Mouse (Mus musculus) heart, postnatal 0 days (tissue): ENCODE measurements at regions not wholly inside any gene's neighbourhood (a gene's known extent, or its start where the extent isn't known, plus 50 kb on each side); places are given as distances from the start of the nearest gene placed in this dataset.

Experiments
- ATAC-seq: fragments of 200-750 bp; cut with Nextera tagmentation; 2 replicates; pipeline ENCODE4 v1.8.0; 2017; ENCODE audit warnings: low read depth, moderate number of reproducible peaks, moderate library complexity; ENCODE audit not compliant: insufficient read depth
- DNase-seq: peaks from one replicate; pipeline ENCODE4 v3.0.0-alpha.2; 2016; ENCODE audit warnings: low spot score
- H3K27ac ChIP-seq: fragments of 300-500 bp; sonication (generic); 2 replicates; pipeline ENCODE4 v1.5.1; 2014; ENCODE audit warnings: low read depth, mild to moderate bottlenecking
- H3K27me3 ChIP-seq: fragments of 300-500 bp; sonication (generic); 2 replicates; pipeline ENCODE4 v1.6.1; 2014; ENCODE audit warnings: low read length, mixed read lengths; ENCODE audit not compliant: control insufficient read depth, insufficient read depth
- H3K36me3 ChIP-seq: fragments of 300-500 bp; sonication (generic); replicated peaks from 2 replicates; pipeline ENCODE4 v1.6.1; 2014; ENCODE audit warnings: low read length, mixed read lengths; ENCODE audit not compliant: control insufficient read depth, insufficient read depth
- H3K4me1 ChIP-seq: fragments of 300-500 bp; sonication (generic); 2 replicates; pipeline ENCODE4 v1.6.1; 2014; ENCODE audit warnings: antibody characterized with exemption; ENCODE audit not compliant: control insufficient read depth, insufficient read depth
- H3K4me2 ChIP-seq: fragments of 300-500 bp; sonication (generic); 2 replicates; pipeline ENCODE4 v1.6.1; 2014; ENCODE audit warnings: low read depth, mild to moderate bottlenecking, low read length, moderate library complexity
- H3K4me3 ChIP-seq: fragments of 300-500 bp; sonication (generic); 2 replicates; pipeline ENCODE4 v1.5.1; 2014; ENCODE audit warnings: low read depth, low read length
- H3K9ac ChIP-seq: fragments of 300-500 bp; sonication (generic); replicated peaks from 2 replicates; pipeline ENCODE4 v1.6.1; 2014; ENCODE audit warnings: low read depth, low read length, mixed read lengths
- H3K9me3 ChIP-seq: fragments of 300-500 bp; sonication (generic); replicated peaks from 2 replicates; pipeline ENCODE4 v1.6.1; 2016; ENCODE audit warnings: low read length; ENCODE audit not compliant: control insufficient read depth
- CTCF ChIP-seq: IDR thresholded peaks from 2 replicates; pipeline ENCODE4 v1.5.1; 2016; ENCODE audit warnings: antibody characterized with exemption, control low read depth, low read depth
- EP300 ChIP-seq: IDR thresholded peaks from 2 replicates; pipeline ENCODE4 v1.6.1; 2016; ENCODE audit warnings: antibody characterized with exemption, low read depth
- WGBS: fragments of 180-500 bp; shearing (Covaris S2); extraction: QIAGEN DNeasy Blood & Tissue Kit; methylation state at CpG from one replicate; pipeline ENCODE4 v1.1.7; 2014; 5-methylcytosine and 5-hydroxymethylcytosine counted together

DNA sequence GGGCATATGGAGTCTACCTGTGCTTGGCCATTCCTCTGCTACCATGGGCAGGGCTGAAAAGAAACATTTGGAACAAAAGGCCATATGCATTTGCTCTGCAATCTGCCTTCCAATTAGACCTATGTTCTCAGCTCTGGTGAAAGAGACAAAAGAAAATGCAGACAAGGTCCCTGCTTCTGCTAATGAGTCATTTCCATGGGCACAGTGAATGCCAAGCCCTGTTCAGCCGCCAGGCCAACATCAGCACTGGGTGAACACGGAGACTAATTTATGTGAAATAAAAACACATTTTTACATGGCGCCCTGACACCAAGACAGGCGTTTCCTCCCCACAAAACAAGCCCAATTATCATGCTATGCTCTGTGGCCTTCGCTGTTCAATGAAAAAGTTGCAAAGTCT is 419.5 kb upstream of the Kdm8 start:
- WGBS, result 57% methylated on average over 5 of the region's 5 CpGs
- DNase-seq, result no peak
- Histone ChIP-seq H3K4me2 (no peak overlapping the region), H3K4me3 (no peak overlapping the region), H3K27me3 (no peaks in the 10 kb centered on the region), H3K36me3 (no peaks in the 10 kb centered on the region), H3K27ac (no peak overlapping the region), H3K9me3 (0 out of 2 replicates have a peak, but pooled peaks cover 7% of the 10 kb centered on the region), H3K9ac (no peak overlapping the region), H3K4me1 (no peaks in the 10 kb centered on the region)
- TF ChIP-seq CTCF (no peak), EP300 (no peak)
- ATAC-seq, result no peak

DNA sequence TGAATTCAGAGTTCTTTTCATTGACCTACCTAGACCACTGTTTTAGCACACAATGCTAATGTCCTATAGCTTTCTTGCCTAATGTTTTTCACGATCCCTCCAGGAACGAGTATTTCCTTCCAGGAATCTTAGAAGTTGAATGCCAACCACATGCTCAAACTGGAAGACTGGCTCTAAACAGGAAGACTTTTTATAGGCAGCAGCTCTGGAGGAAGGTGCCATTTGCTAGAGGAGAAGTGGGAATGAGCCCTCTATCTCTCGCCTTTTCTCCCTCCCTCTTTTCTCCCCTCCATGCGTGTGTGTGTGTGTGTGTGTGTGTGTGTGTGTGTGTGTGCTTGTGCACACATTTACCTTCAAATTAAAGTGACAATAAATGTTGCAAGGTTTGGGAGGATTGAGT is 410.7 kb upstream of the Kdm8 start:
- Histone ChIP-seq H3K9ac (no peak overlapping the region), H3K4me1 (no peaks in the 10 kb centered on the region), H3K27me3 (no peaks in the 10 kb centered on the region), H3K4me3 (no peak overlapping the region), H3K27ac (no peak overlapping the region), H3K36me3 (no peaks in the 10 kb centered on the region), H3K9me3 (0 out of 2 replicates have a peak, but pooled peaks cover 4% of the 10 kb centered on the region), H3K4me2 (no peak overlapping the region)
- DNase-seq, result no peak
- no peak for TF ChIP-seq EP300
- no peak for TF ChIP-seq CTCF
- 81% methylated on average over 4 of the region's 4 CpGs for WGBS
- ATAC-seq, result no peak

- no peak overlapping the region for H3K9ac ChIP-seq
- 81% methylated on average over 5 of the region's 5 CpGs for WGBS
- DNase-seq, result no peak
- no peaks in the 10 kb centered on the region for H3K36me3 ChIP-seq
- H3K9me3 ChIP-seq, result 0 out of 2 replicates have a peak, but pooled peaks cover 1% of the 10 kb centered on the region
- H3K4me1 ChIP-seq, result no peaks in the 10 kb centered on the region
- no peaks in the 10 kb centered on the region for H3K27me3 ChIP-seq
- no peak overlapping the region for H3K27ac ChIP-seq
- no peak for ATAC-seq
- no peak overlapping the region for H3K4me3 ChIP-seq
- no peak overlapping the region for H3K4me2 ChIP-seq
- no peak for TF ChIP-seq EP300
- TF ChIP-seq CTCF, result no peak
Observed at GRCm38 (mm10) chr7:125034196-125034595, 410.3 kb upstream of the Kdm8 start.

- Histone ChIP-seq H3K4me1 (no peaks in the 10 kb centered on the region), H3K27me3 (no peaks in the 10 kb centered on the region), H3K4me2 (no peak overlapping the region), H3K27ac (no peak overlapping the region), H3K9ac (no peak overlapping the region), H3K9me3 (0 out of 2 replicates have a peak, but pooled peaks cover 3% of the 10 kb centered on the region), H3K4me3 (no peak overlapping the region), H3K36me3 (no peaks in the 10 kb centered on the region)
- TF ChIP-seq EP300 (no peak), CTCF (no peak)
- DNase-seq (no peak), ATAC-seq (no peak)
- 60% methylated on average over 10 of the region's 10 CpGs for WGBS
Observed at GRCm38 (mm10) chr7:125036098-125036991, 408.1 kb upstream of the Kdm8 start.

DNA sequence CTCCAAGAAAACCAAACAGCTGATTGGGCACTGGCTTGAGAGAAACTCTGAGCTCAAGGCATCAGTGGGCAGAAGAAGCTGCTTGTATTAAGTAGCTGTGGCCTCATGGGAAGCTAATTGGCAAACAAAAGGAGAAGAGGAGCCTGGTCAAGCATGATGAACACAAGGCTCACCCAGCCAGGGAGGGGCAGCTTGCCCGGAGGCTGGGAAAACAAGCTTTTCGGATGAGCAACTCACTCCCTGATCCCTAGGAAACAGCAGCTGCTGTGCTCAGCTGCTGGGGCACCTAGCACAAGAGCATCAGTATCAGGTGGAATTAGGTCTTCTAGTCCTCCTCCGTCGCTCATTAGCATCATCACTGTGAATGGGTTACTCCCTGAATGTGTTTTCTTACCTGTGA is 405.6 kb upstream of the Kdm8 start:
- Histone ChIP-seq H3K4me3 (no peak overlapping the region), H3K4me1 (no peaks in the 10 kb centered on the region), H3K27me3 (no peaks in the 10 kb centered on the region), H3K9ac (no peak overlapping the region), H3K27ac (no peak overlapping the region), H3K9me3 (0 out of 2 replicates have a peak, but pooled peaks cover 3% of the 10 kb centered on the region), H3K4me2 (no peak overlapping the region), H3K36me3 (no peaks in the 10 kb centered on the region)
- 82% methylated on average over 4 of the region's 4 CpGs for WGBS
- ATAC-seq (no peak), DNase-seq (no peak)
- no peak for TF ChIP-seq EP300
- TF ChIP-seq CTCF, result no peak
